Mouse (Mus musculus): ENCODE measurements around the gene Morn3. TPM values are rescaled to one million over a fixed set of nuclear protein-coding genes. Genes with fewer than 3 reads are reported as not detected.

Gene Morn3
- total and polyA plus RNA-seq, 3 experiments: not detected

- H3K4me2 ChIP-seq (ENCODE audit: insufficient read depth, low read depth, poor library complexity, severe bottlenecking): peak overlapping the region; percentile 30; the same call in 1 of the 2 replicates
- no peak overlapping the region for H3K27ac ChIP-seq (ENCODE audit: insufficient read depth, low read depth)
- H3K9me3 ChIP-seq (replicated peaks; ENCODE audit: low read length): no peaks in the 10 kb centered on the region
- H3K4me3 ChIP-seq (replicated peaks in 1 of 3; ENCODE audit: low read depth in 2 of 3, low read length in 2 of 3, poor library complexity in 1 of 3): peak overlapping the region; percentile 15 to 58 (median 48)
- in situ Hi-C loops (cut with MboI; ENCODE audit: low pct_ligation_motif_present, low pct_unique_long_range_greater_than_20kb, low sequenced_read_pairs) (no loop called here), dilution Hi-C loops (cut with MboI; ENCODE audit: extremely low pct_ligation_motif_present, extremely low pct_unique_long_range_greater_than_20kb, low sequenced_read_pairs) (no loop called here)
- no peak for DNase-seq (ENCODE audit: extremely low read depth)
- H3K79me2 ChIP-seq (replicated peaks; ENCODE audit: control insufficient read depth, extremely low read depth, insufficient read depth, poor library complexity, severe bottlenecking): no peaks in the 10 kb centered on the region
- no peaks in the 10 kb centered on the region for H3K27me3 ChIP-seq (replicated peaks)
- H3K4me1 ChIP-seq (ENCODE audit: control insufficient read depth in 1 of 2, insufficient read depth in 2 of 2): peaks cover 3 to 13% of the 10 kb centered on the region in 2 experiments
- no peak for TF ChIP-seq CTCF (conservative IDR thresholded peaks at IDR 0.05 in 1 of 2, IDR thresholded peaks at IDR 0.05 in 1 of 2; ENCODE audit: low read depth in 2 of 2, low read length in 2 of 2)
- no peak for TF ChIP-seq TBP (conservative IDR thresholded peaks at IDR 0.05; ENCODE audit: low read depth, low read length)
- TF ChIP-seq BHLHE40 (IDR thresholded peaks at IDR 0.05; ENCODE audit: low read depth, low read length): peak; percentile 64
- TF ChIP-seq SIN3A (IDR thresholded peaks at IDR 0.05; ENCODE audit: low read length): peak; percentile 15; the same call in 1 of the 2 replicates
- peak; percentile 77 for TF ChIP-seq USF2 (conservative IDR thresholded peaks at IDR 0.05; ENCODE audit: low read depth, low read length)
- TF ChIP-seq ZKSCAN1 (IDR thresholded peaks at IDR 0.05; ENCODE audit: borderline replicate concordance, low read depth, low read length): no peak
- TF ChIP-seq KAT2A (IDR thresholded peaks at IDR 0.05; ENCODE audit: insufficient replicate concordance, low read length): no peak
- peak; percentile 78 for TF ChIP-seq USF1 (IDR thresholded peaks at IDR 0.05; ENCODE audit: low read depth, low read length)
- no peak for TF ChIP-seq ELF1 (IDR thresholded peaks at IDR 0.05; ENCODE audit: low read depth, low read length)
- no peak for TF ChIP-seq NELFE (IDR thresholded peaks at IDR 0.05; ENCODE audit: low read depth, low read length)
- TF ChIP-seq ZMIZ1 (IDR thresholded peaks at IDR 0.05; ENCODE audit: low read depth, low read length): no peak
- TF ChIP-seq POLR2AphosphoS2 (IDR thresholded peaks at IDR 0.05; ENCODE audit: low read depth, low read length): no peak
- no peak for TF ChIP-seq HCFC1 (IDR thresholded peaks at IDR 0.05; ENCODE audit: low read depth, low read length)
- TF ChIP-seq NRF1 (IDR thresholded peaks at IDR 0.05; ENCODE audit: low read depth, low read length): no peak
- no peak for TF ChIP-seq EP300 (IDR thresholded peaks at IDR 0.05; ENCODE audit: low read length)
- TF ChIP-seq MAX (IDR thresholded peaks at IDR 0.05; ENCODE audit: low read length): peak; percentile 86
- peak; percentile 31; the same call in 1 of the 2 replicates for TF ChIP-seq TCF12 (IDR thresholded peaks at IDR 0.05; ENCODE audit: low read depth, low read length)
- no peak for TF ChIP-seq GABPA (IDR thresholded peaks at IDR 0.05; ENCODE audit: insufficient replicate concordance, low read depth, low read length)
- TF ChIP-seq RAD21 (IDR thresholded peaks at IDR 0.05; ENCODE audit: low read depth, low read length): no peak
- no peak for TF ChIP-seq MAZ (IDR thresholded peaks at IDR 0.05; ENCODE audit: low read depth, low read length)
- TF ChIP-seq ZC3H11A (IDR thresholded peaks at IDR 0.05; ENCODE audit: low read depth, low read length): no peak
- TF ChIP-seq RCOR1 (conservative IDR thresholded peaks at IDR 0.05; ENCODE audit: low read depth, low read length): no peak
- no peak for TF ChIP-seq UBTF (IDR thresholded peaks at IDR 0.05; ENCODE audit: low read depth, low read length)
- TF ChIP-seq CHD2 (IDR thresholded peaks at IDR 0.05; ENCODE audit: low read length): no peak
- TF ChIP-seq JUND (conservative IDR thresholded peaks at IDR 0.05; ENCODE audit: low read depth, low read length): no peak
- no peak for TF ChIP-seq ZNF384 (IDR thresholded peaks at IDR 0.05; ENCODE audit: low read depth, low read length)
- 0 out of 2 replicates have a peak, but pooled peaks have one; percentile 5 for TF ChIP-seq E2F4 (IDR thresholded peaks at IDR 0.05; ENCODE audit: insufficient replicate concordance, low read depth, low read length)
- no peak for TF ChIP-seq SMC3 (IDR thresholded peaks at IDR 0.05; ENCODE audit: low read depth, low read length)
- 0 out of 2 replicates have a peak, but pooled peaks have one; percentile 7 for TF ChIP-seq MAFK (IDR thresholded peaks at IDR 0.05; ENCODE audit: insufficient replicate concordance, low read length)
- no peak for TF ChIP-seq POLR2A (IDR thresholded peaks at IDR 0.05; ENCODE audit: low read depth, low read length)
- TF ChIP-seq IRF4 (IDR thresholded peaks at IDR 0.05; ENCODE audit: low read depth, low read length): no peak
- peak; percentile 42; the same call in 1 of the 2 replicates for TF ChIP-seq CHD1 (IDR thresholded peaks at IDR 0.05; ENCODE audit: low read depth, low read length)
- 0 out of 2 replicates have a peak, but pooled peaks have one; percentile 14 for TF ChIP-seq ETS1 (conservative IDR thresholded peaks at IDR 0.05; ENCODE audit: low read depth, low read length)
- TF ChIP-seq MYC (IDR thresholded peaks at IDR 0.05; ENCODE audit: low read depth, low read length): 0 out of 2 replicates have a peak, but pooled peaks have one; percentile 25
- no peak for TF ChIP-seq JUN (IDR thresholded peaks at IDR 0.05; ENCODE audit: insufficient read depth, low read depth, low read length)
- TF ChIP-seq MEF2A (IDR thresholded peaks at IDR 0.05; ENCODE audit: borderline replicate concordance, low read depth, low read length): no peak
- no peak; the same call in 1 of the 2 replicates for TF ChIP-seq MXI1 (IDR thresholded peaks at IDR 0.05; ENCODE audit: low read depth, low read length)
- TF ChIP-seq PAX5 (IDR thresholded peaks at IDR 0.05; ENCODE audit: low read length): no peak
- peak overlapping the region; percentile 72 for H3K9ac ChIP-seq (ENCODE audit: insufficient read depth, low read depth)
- no peaks in the 10 kb centered on the region for H3K36me3 ChIP-seq (replicated peaks in 1 of 2; ENCODE audit: control insufficient read depth in 1 of 2, insufficient read depth in 1 of 2, low read length in 1 of 2)
Observed at GRCm38 (mm10) chr5:123058251-123059102, 11.7 kb upstream of the Morn3 start.
